Mouse (Mus musculus) heart, postnatal 36 days (tissue): ENCODE data around the gene Utrn. TPM values are rescaled to one million over a fixed set of nuclear protein-coding genes. Genes with fewer than 3 reads are reported as not detected.

Source experiments
- DNase-seq, 2 experiments: peaks; one replicate each; pipeline ENCODE4 v3.0.0; 2021 to 2022
- intact Hi-C: fragments of 180-260 bp; cut with DNase I; formaldehyde crosslinking; loops from one replicate; pipeline ENCODE4 v1.15.1; 2025
- total RNA-seq, 2 experiments: library from RNA; stranded (reverse); gene quantifications; 2 replicates each; pipeline ENCODE4 v1.2.3; 2021

Utrn gene
- total RNA-seq, 2 experiments from 2014 or later = 65.5 to 73.0 TPM

DNA sequence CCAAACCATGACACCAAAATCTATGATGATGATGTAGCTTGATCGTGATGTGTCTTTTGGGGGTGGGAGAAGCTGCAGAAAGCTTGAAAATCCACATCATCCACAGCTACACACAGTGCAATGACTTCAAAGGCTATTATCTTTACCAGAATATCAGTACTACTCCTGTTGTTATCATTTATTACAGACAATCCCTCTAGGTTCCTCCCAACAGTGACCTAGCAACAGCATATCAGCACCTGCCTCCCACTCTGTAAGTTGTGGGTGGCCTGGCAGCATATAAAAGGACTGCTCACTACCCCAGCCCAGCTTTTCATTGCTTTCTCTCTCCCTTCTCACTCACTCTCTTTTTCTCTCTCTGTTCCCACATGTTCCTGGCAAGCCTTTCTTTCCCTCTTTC is 494.4 kb downstream of the Utrn start:
- DNase-seq = no peak
- intact Hi-C loops = no loop called here

DNA sequence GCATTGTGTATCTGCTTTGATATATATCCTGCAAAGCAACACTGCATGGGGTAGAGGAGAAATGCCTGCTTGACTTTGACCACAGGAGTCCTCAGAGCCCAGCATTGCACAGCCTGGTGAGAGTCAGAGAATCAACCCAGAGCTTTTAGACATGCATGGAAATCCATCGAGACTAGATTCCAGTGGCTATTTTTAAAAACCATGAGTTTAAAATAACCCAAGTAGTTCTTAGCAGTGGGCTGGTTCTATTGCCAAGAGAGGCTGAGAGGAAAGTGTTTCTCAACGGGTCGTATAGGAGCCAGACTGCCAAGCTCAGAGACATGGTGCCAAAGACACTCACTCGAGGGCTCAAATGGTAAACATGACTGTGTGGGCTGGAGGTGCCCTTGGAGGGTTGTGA is 514.6 kb downstream of the Utrn start:
- intact Hi-C loops = no loop called here
- peak; percentile 29 to 36 for DNase-seq

DNA sequence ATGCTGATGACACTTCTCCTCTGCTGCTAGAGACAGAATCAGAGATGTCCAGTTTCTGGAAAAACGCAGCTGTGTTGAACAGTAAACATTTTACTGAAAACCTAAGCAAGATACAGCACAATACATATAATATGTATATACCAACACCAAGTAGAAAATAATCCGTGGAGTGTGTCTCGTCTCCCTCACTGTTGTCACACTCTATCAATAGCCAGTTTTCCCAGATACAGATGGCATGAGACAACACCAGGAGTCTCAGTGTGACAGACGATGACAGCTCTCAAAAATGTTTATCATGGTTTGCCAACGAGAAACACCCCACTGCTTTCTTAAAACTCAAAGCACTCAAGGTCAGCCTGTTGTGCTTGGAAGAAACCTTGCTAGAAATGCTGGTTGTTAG is 515.1 kb downstream of the Utrn start:
- intact Hi-C loops = no loop called here
- no peak for DNase-seq

DNA sequence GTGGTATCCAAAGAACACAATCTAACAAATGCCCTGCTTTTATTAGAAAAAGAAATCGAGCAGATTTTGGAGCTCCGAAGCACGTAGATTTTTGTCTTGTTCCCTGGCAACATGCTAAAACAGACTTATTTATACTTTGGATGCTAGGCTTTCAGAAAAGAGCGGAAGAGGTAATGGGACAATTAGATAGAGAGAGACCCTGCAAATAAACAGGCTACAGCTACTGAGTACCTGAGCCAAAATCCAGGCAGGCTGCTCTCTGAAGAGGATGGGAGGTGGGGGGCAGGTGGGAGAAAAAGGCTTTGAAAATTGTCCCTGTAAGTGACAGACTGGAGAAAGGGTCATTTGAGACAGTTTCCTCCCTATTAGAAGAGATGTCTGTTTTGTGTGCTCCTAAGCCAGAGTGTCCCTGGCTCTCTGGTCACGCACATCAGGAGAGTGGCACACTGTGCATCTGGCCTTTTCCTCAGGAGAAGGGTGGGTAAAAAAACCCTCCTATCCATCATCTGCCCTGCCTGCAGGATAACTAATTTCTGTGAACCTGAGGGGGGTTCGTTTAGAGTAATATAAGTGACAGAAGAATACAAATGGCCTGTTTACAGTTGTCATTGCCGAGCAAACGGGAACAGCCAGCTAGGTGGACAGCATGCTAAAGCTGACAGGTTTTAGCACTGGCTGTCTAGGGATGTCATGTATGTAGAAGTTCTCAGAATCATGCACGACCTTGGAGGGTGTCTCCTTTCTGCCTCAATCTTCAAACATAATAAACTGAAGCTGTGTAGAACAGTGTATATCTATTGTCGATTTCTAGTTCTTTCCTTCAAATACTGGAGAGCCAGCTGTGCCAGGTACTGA is 529.2 kb downstream of the Utrn start:
- DNase-seq = no peak
- intact Hi-C loops = no loop called here

DNA sequence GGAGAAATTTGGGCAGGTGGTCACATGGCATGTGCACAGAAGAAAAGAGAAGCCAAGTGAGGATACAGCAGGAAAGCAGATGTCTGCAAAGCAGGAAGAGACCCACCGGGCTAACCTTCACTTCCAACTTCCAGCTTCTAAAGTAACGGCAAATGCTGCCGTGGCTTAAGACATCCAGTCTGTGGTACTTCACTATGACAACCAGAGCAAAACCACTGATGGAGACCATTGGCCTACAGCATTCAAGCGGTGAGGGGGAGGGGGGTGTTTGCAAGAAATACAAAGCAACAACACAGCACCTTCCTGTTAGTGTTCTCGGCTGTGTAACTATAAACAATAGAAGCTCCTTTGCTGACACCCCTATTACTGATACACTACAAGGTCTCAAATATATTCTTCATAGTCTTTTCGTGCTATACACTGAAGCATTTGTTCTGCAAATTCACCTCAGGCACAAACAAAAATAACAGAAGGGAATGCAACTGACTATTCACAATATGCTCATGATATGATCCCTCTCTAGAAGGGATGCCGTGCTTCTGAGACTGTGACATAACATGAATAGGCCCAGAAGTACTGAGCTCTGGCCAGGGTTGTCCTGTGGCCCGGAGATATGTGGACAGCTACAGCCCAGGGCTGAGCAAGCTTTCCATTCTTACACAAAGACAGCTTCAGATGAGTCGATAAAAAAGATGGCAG is 530.0 kb downstream of the Utrn start:
- no peak for DNase-seq
- intact Hi-C loops = no loop called here

Other genes with a start within 250 kb of the Utrn start
- 1 to 10 TPM; 1.3 to 2.2 TPM for gene Stx11, start 94.9 kb upstream of the Utrn start, total RNA-seq
- 1 to 10 TPM; 6.5 to 7.1 TPM for gene Sf3b5, start 136.0 kb upstream of the Utrn start, total RNA-seq
- gene Plagl1, start 191.1 kb upstream of the Utrn start, total RNA-seq = 1 to 10 TPM; 7.2 to 8.4 TPM